Comparison of ENCODE assay signal across 10 mouse cellular contexts in genomic region chr6:137109811-137110777, GRCm38 (mm10).
DNase-seq lines count a peak whose midpoint lies in the region; ATAC-seq and TF ChIP-seq lines count a peak whose summit lies in the region.
"Had no signal": no experiment of that assay in that cellular context is flagged by ENCODE, and none has a peak within 500 bp of the region (broad histone marks: within the 10 kb centered on the region; RNA-seq: fewer than 3 reads in every experiment).

No protein-coding gene starts in this region.

- ATAC-seq in frontal cortex, adult (ENCODE audit: low TSS enrichment) = peak; percentile 72
- ATAC-seq in heart, embryonic 15.5 days (replicated peaks; ENCODE audit: insufficient number of reproducible peaks, insufficient read depth, low FRiP score, low read depth) = no peak
- peak; percentile 83 for ATAC-seq in lung, embryonic 15.5 days (ENCODE audit: borderline replicate concordance, extremely low read depth, low FRiP score, low TSS enrichment)
- ATAC-seq in liver, postnatal 0 days = no peak
- no peak for ATAC-seq in hindbrain, embryonic 11.5 days (ENCODE audit: low FRiP score)
- no peak for ATAC-seq in erythroblast, adult 5-6 weeks (replicated peaks; ENCODE audit: low FRiP score, poor library complexity, severe bottlenecking)
- ATAC-seq: midbrain, embryonic 13.5 days had no signal

- no peak for TF ChIP-seq CTCF in liver, postnatal 0 days (IDR thresholded peaks at IDR 0.05; ENCODE audit: low read depth)

- DNase-seq in frontal cortex, postnatal 25 days (ENCODE audit: low spot score in 2 of 2) = no peak
- peak; percentile 83 for DNase-seq in adrenal gland, adult 2 months
- DNase-seq in liver, postnatal 0 days = no peak
- no peak for DNase-seq in hindbrain, embryonic 11.5 days (ENCODE audit: low spot score)
- DNase-seq: spleen, adult 18-20 months had no signal

- 0 out of 2 replicates have a peak overlapping the region, but pooled peaks have one; percentile 15 for H3K4me2 ChIP-seq in heart, embryonic 15.5 days
- H3K4me2 ChIP-seq in lung, embryonic 15.5 days = peak overlapping the region; percentile 39
- H3K4me2 ChIP-seq in liver, postnatal 0 days (ENCODE audit: low read depth, low read length) = no peak overlapping the region
- H3K4me2 ChIP-seq in hindbrain, embryonic 11.5 days (replicated peaks; ENCODE audit: low read depth, low read length) = no peak overlapping the region
- H3K4me2 ChIP-seq: midbrain, embryonic 13.5 days had no signal

- no peaks in the 10 kb centered on the region for H3K36me3 ChIP-seq in heart, embryonic 15.5 days
- H3K36me3 ChIP-seq in lung, embryonic 15.5 days = no peaks in the 10 kb centered on the region
- no peaks in the 10 kb centered on the region for H3K36me3 ChIP-seq in liver, postnatal 0 days (replicated peaks; ENCODE audit: insufficient read depth, low read length)
- H3K36me3 ChIP-seq in hindbrain, embryonic 11.5 days (ENCODE audit: control insufficient read depth, insufficient read depth, low read length) = no peaks in the 10 kb centered on the region
- H3K36me3 ChIP-seq: midbrain, embryonic 13.5 days had no signal

- no peaks in the 10 kb centered on the region for H3K9me3 ChIP-seq in heart, embryonic 15.5 days (replicated peaks)
- H3K9me3 ChIP-seq in lung, embryonic 15.5 days = no peaks in the 10 kb centered on the region
- no peaks in the 10 kb centered on the region for H3K9me3 ChIP-seq in liver, postnatal 0 days (ENCODE audit: low read length)
- no peaks in the 10 kb centered on the region for H3K9me3 ChIP-seq in hindbrain, embryonic 11.5 days (ENCODE audit: control insufficient read depth, low read length)
- H3K9me3 ChIP-seq: midbrain, embryonic 13.5 days had no signal

- H3K9ac ChIP-seq in heart, embryonic 15.5 days = no peak overlapping the region
- 0 out of 2 replicates have a peak overlapping the region, but pooled peaks have one; percentile 5 for H3K9ac ChIP-seq in lung, embryonic 15.5 days
- no peak overlapping the region for H3K9ac ChIP-seq in liver, postnatal 0 days (replicated peaks)
- H3K9ac ChIP-seq in hindbrain, embryonic 11.5 days (ENCODE audit: low read depth, low read length) = no peak overlapping the region
- H3K9ac ChIP-seq: midbrain, embryonic 13.5 days had no signal

- H3K4me3 ChIP-seq in heart, embryonic 15.5 days = no peak overlapping the region
- no peak overlapping the region for H3K4me3 ChIP-seq in lung, embryonic 15.5 days
- H3K4me3 ChIP-seq in liver, postnatal 0 days (ENCODE audit: low read depth, low read length) = no peak overlapping the region
- H3K4me3 ChIP-seq in hindbrain, embryonic 11.5 days (ENCODE audit: low read depth, low read length) = no peak overlapping the region
- H3K4me3 ChIP-seq: midbrain, embryonic 13.5 days had no signal

- peaks cover 20% of the 10 kb centered on the region for H3K4me1 ChIP-seq in heart, embryonic 15.5 days (replicated peaks)
- H3K4me1 ChIP-seq in lung, embryonic 15.5 days = peaks cover 28% of the 10 kb centered on the region
- H3K4me1 ChIP-seq in liver, postnatal 0 days (ENCODE audit: insufficient read depth) = no peaks in the 10 kb centered on the region
- H3K4me1 ChIP-seq in hindbrain, embryonic 11.5 days (replicated peaks; ENCODE audit: control insufficient read depth, insufficient read depth, low read length) = no peaks in the 10 kb centered on the region
- H3K4me1 ChIP-seq: midbrain, embryonic 13.5 days had no signal

- 64% methylated on average over 20 of the region's 20 CpGs for WGBS in heart, embryonic 15.5 days
- 38% methylated on average over 20 of the region's 20 CpGs for WGBS in lung, embryonic 15.5 days
- WGBS in liver, postnatal 0 days (ENCODE audit: insufficient replicate concordance) = 72% methylated on average over 20 of the region's 20 CpGs
- WGBS in hindbrain, embryonic 11.5 days = 86% methylated on average over 20 of the region's 20 CpGs

- TF ChIP-seq EP300 in liver, postnatal 0 days (IDR thresholded peaks at IDR 0.05; ENCODE audit: low read depth) = no peak

- 0 out of 2 replicates have a peak, but pooled peaks cover 4% of the 10 kb centered on the region for H3K27me3 ChIP-seq in heart, embryonic 15.5 days
- no peaks in the 10 kb centered on the region for H3K27me3 ChIP-seq in lung, embryonic 15.5 days
- H3K27me3 ChIP-seq in liver, postnatal 0 days (ENCODE audit: insufficient read depth, low read length) = no peaks in the 10 kb centered on the region
- no peaks in the 10 kb centered on the region for H3K27me3 ChIP-seq in hindbrain, embryonic 11.5 days (ENCODE audit: control insufficient read depth, insufficient read depth, low read length)
- H3K27me3 ChIP-seq: midbrain, embryonic 13.5 days had no signal

- peak overlapping the region; percentile 70 for H3K27ac ChIP-seq in heart, embryonic 15.5 days
- peak overlapping the region; percentile 85 for H3K27ac ChIP-seq in lung, embryonic 15.5 days
- no peak overlapping the region for H3K27ac ChIP-seq in liver, postnatal 0 days (ENCODE audit: low read depth)
- no peak overlapping the region for H3K27ac ChIP-seq in hindbrain, embryonic 11.5 days (ENCODE audit: low read depth, low read length)
- H3K27ac ChIP-seq: midbrain, embryonic 13.5 days had no signal

Comparison
In these comparisons a context has a peak if more than half of its experiments do, and no peak if none do; other contexts are left out.
1. ATAC-seq: peak in frontal cortex, adult (single experiment) and lung, embryonic 15.5 days (single experiment); none in heart, embryonic 15.5 days (single experiment), liver, postnatal 0 days (single experiment), hindbrain, embryonic 11.5 days (single experiment) and erythroblast, adult 5-6 weeks (single experiment).
2. H3K27ac ChIP-seq: peak in heart, embryonic 15.5 days (single experiment) and lung, embryonic 15.5 days (single experiment); none in liver, postnatal 0 days (single experiment) and hindbrain, embryonic 11.5 days (single experiment).
3. H3K4me2 ChIP-seq: peak in heart, embryonic 15.5 days (single experiment) and lung, embryonic 15.5 days (single experiment); none in liver, postnatal 0 days (single experiment) and hindbrain, embryonic 11.5 days (single experiment).